Mouse (Mus musculus) midbrain, embryonic 15.5 days (tissue): ENCODE measurements at regions not wholly inside any gene's neighbourhood (a gene's known extent, or its start where the extent isn't known, plus 50 kb on each side); places are given as distances from the start of the nearest gene placed in this dataset.

Experiments used
- ATAC-seq: fragments of 200-750 bp; cut with Nextera tagmentation; replicated peaks from 2 replicates; pipeline ENCODE4 v1.8.0; 2017; ENCODE audit warnings: moderate TSS enrichment
- H3K27ac ChIP-seq: fragments of 300-500 bp; sonication (generic); 2 replicates; pipeline ENCODE4 v1.5.1; 2015; ENCODE audit warnings: mild to moderate bottlenecking, inconsistent platforms
- H3K27me3 ChIP-seq: fragments of 300-500 bp; sonication (generic); replicated peaks from 2 replicates; pipeline ENCODE4 v1.6.1; 2015; ENCODE audit warnings: inconsistent platforms
- H3K36me3 ChIP-seq: fragments of 300-500 bp; sonication (generic); replicated peaks from 2 replicates; pipeline ENCODE4 v1.6.1; 2015; ENCODE audit warnings: inconsistent platforms
- H3K4me1 ChIP-seq: fragments of 300-500 bp; sonication (generic); 2 replicates; pipeline ENCODE4 v1.6.1; 2015; ENCODE audit warnings: inconsistent platforms
- H3K4me2 ChIP-seq: fragments of 300-500 bp; sonication (generic); 2 replicates; pipeline ENCODE4 v1.6.1; 2015; ENCODE audit warnings: inconsistent platforms, mild to moderate bottlenecking, moderate library complexity
- H3K4me3 ChIP-seq: fragments of 300-500 bp; sonication (generic); 2 replicates; pipeline ENCODE4 v1.5.1; 2015; ENCODE audit warnings: mild to moderate bottlenecking, inconsistent platforms
- H3K9ac ChIP-seq: fragments of 300-500 bp; sonication (generic); 2 replicates; pipeline ENCODE4 v1.6.1; 2015; ENCODE audit warnings: mild to moderate bottlenecking, inconsistent platforms
- H3K9me3 ChIP-seq: fragments of 300-500 bp; sonication (generic); 2 replicates; pipeline ENCODE4 v1.6.1; 2016; ENCODE audit warnings: inconsistent platforms
- WGBS: fragments of 180-500 bp; shearing (Covaris S2); methylation state at CpG from one replicate; pipeline ENCODE4 v1.1.7; 2015; ENCODE audit warnings: mixed read lengths; 5-methylcytosine and 5-hydroxymethylcytosine counted together

DNA sequence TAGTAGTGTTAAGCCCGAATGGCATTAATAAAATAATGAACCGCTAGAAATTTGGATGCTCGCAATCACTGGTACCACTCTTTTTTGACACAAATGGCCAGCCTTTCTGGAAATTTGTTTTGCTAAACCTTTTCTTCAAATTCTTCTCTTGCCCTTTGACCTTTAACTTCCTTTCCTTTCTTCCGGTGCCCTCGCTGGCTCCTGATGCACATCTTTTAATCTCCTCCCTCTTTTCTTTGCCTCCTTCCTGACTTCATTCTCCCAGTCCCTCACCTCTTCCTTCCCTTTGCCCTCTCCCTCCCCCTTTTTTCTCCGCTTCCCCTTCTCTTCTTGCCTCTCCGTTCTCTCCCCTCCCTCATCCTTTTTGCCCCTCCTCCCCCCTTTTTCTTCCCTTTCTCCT is 118.3 kb upstream of the Zfhx3 start:
- H3K9ac ChIP-seq = no peak overlapping the region
- H3K4me2 ChIP-seq = peak overlapping the region; percentile 45
- H3K27me3 ChIP-seq = no peaks in the 10 kb centered on the region
- H3K4me1 ChIP-seq = peaks cover 35% of the 10 kb centered on the region
- H3K36me3 ChIP-seq = no peaks in the 10 kb centered on the region
- H3K9me3 ChIP-seq = no peaks in the 10 kb centered on the region
- no peak for ATAC-seq
- WGBS = 12% methylated on average over 7 of the region's 7 CpGs
- 0 out of 2 replicates have a peak overlapping the region, but pooled peaks have one; percentile 2 for H3K4me3 ChIP-seq
- H3K27ac ChIP-seq = peak overlapping the region; percentile 57

DNA sequence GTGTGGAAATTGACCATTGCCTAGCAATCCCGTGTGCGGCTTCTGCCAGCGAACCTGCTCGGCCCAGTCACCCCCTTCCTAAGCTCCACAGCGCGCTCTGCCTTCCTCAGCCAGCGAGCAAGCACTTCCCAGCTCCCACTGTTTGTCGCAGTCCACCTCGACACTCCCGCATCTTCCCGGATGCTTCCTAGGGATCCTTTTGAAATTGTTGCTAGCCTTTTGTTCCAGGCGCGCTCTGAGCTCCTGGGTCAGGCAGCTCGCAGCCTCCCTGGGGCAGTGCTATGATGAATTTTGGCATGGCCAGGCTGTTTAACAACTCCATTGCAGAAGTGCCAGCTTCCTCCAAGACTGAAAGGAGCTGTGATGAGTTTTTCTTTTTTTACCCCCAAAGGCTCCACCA is 117.8 kb upstream of the Zfhx3 start:
- H3K9me3 ChIP-seq = no peaks in the 10 kb centered on the region
- under 1% methylated on average over 14 of the region's 14 CpGs for WGBS
- peak overlapping the region; percentile 9 for H3K4me3 ChIP-seq
- no peaks in the 10 kb centered on the region for H3K27me3 ChIP-seq
- H3K4me2 ChIP-seq = peak overlapping the region; percentile 45
- peak overlapping the region; percentile 57 for H3K27ac ChIP-seq
- no peak for ATAC-seq
- no peak overlapping the region for H3K9ac ChIP-seq
- H3K36me3 ChIP-seq = no peaks in the 10 kb centered on the region
- H3K4me1 ChIP-seq = peaks cover 32% of the 10 kb centered on the region

DNA sequence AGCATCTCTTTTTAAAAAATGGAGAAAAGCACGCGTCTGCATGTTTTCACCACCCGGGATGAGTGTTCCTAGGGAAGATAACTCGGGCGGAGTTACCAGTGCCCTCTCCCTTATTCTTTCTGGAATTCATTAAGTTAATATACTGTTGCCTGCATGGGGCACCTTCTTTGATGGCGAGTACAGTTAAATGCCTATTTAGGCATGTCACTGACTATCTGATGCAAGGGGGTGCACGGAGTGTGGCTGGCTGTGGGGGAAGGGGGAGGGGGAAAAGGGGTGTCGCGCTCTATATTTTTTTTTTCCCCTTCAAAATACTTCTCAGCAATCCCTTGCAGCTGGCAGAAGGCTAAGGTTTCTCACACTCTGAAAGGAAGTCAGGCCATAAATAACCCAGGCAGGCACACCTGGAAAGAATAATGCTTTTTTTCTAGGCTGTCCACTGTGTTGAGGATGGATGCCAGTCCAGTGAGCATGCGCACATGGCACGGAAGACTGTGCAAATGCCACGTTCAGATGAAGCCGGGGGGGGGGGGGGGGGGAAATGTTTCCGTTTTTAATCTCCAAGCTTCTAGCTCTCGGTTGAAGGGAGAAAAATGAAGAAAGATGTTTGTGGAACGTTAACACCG is 114.8 kb upstream of the Zfhx3 start:
- 80% methylated on average over 17 of the region's 17 CpGs for WGBS

DNA sequence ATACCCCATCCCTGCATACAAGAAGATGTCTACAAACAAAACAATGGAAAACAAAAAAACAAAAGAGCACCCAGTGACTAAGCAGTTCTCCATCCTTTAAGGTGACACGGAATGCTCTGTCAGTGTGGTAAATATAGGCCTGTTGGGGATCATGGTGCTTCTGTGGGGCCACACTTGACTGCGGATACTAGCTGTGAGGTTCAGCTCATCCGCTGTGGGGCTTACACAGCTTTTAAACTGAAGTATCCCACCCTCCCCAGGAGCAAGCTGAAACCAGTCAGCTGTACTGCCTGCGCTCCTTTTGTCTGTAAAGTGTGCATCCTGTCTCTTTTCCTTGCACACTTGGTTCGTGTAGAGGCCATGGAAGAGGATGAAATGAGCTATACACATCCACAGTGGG is 113.9 kb upstream of the Zfhx3 start:
- H3K9ac ChIP-seq = no peak overlapping the region
- no peak overlapping the region for H3K4me3 ChIP-seq
- ATAC-seq = no peak
- no peaks in the 10 kb centered on the region for H3K9me3 ChIP-seq
- no peak overlapping the region for H3K4me2 ChIP-seq
- H3K36me3 ChIP-seq = no peaks in the 10 kb centered on the region
- H3K4me1 ChIP-seq = peaks cover 12% of the 10 kb centered on the region
- no peak overlapping the region for H3K27ac ChIP-seq
- WGBS = 92% methylated on average over 5 of the region's 5 CpGs
- no peaks in the 10 kb centered on the region for H3K27me3 ChIP-seq

More for the DNA sequence above, 114.8 kb upstream of the Zfhx3 start:
- no peaks in the 10 kb centered on the region for H3K36me3 ChIP-seq
- H3K9ac ChIP-seq = no peak overlapping the region
- H3K9me3 ChIP-seq = no peaks in the 10 kb centered on the region
- peaks cover 12% of the 10 kb centered on the region for H3K4me1 ChIP-seq
- no peak overlapping the region for H3K27ac ChIP-seq
- H3K4me3 ChIP-seq = no peak overlapping the region
- no peak overlapping the region for H3K4me2 ChIP-seq
- no peaks in the 10 kb centered on the region for H3K27me3 ChIP-seq
- ATAC-seq = no peak

DNA sequence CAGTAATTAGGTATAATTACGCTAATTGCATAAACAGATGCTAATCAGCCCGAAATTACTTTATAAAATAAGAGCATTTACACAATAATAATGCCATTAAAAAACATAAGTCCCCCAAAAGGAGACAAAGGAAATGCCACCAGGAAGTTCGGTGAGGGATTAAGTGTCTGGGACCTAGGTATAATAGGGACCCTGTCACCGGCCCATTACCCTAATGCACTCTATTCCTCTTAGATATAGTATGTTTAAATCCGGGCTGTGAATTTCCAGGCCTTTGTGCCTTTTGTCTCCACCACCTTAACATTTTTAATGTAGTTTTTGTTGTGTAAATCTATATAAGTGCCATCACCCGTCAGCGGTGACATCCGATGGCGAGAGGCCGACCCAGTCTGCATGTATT is 109.0 kb upstream of the Zfhx3 start:
- no peak overlapping the region for H3K9ac ChIP-seq
- H3K4me1 ChIP-seq = 0 out of 2 replicates have a peak, but pooled peaks cover 5% of the 10 kb centered on the region
- no peaks in the 10 kb centered on the region for H3K27me3 ChIP-seq
- no peak overlapping the region for H3K4me2 ChIP-seq
- no peak overlapping the region for H3K4me3 ChIP-seq
- ATAC-seq = no peak
- no peak overlapping the region for H3K27ac ChIP-seq
- no peaks in the 10 kb centered on the region for H3K36me3 ChIP-seq
- WGBS = 40% methylated on average over 10 of the region's 10 CpGs
- H3K9me3 ChIP-seq = no peaks in the 10 kb centered on the region

DNA sequence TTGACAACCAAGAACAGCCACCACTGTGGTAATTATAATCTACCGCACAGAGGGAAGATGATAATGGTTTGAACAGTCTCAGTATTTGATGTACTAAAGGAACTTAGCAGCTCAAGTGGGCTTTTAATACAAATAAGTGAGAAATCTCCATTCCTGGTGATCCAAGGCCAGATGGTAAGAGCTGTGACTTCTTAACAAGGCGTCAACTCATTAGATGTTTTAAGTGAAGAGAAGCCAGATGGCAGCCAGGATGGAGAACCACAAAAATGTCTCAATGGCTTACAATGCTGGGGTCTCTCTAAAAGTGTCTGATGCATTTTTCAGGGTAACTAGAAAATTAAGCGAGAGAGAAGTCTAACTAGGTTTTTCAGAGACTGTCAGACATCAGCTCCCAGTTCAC is 96.3 kb upstream of the Zfhx3 start:
- Histone ChIP-seq H3K9me3 (no peaks in the 10 kb centered on the region), H3K4me2 (no peak overlapping the region), H3K36me3 (no peaks in the 10 kb centered on the region), H3K27ac (no peak overlapping the region), H3K4me3 (no peak overlapping the region), H3K27me3 (no peaks in the 10 kb centered on the region), H3K9ac (no peak overlapping the region), H3K4me1 (no peaks in the 10 kb centered on the region)
- ATAC-seq = no peak
- 90% methylated on average over 3 of the region's 3 CpGs for WGBS

DNA sequence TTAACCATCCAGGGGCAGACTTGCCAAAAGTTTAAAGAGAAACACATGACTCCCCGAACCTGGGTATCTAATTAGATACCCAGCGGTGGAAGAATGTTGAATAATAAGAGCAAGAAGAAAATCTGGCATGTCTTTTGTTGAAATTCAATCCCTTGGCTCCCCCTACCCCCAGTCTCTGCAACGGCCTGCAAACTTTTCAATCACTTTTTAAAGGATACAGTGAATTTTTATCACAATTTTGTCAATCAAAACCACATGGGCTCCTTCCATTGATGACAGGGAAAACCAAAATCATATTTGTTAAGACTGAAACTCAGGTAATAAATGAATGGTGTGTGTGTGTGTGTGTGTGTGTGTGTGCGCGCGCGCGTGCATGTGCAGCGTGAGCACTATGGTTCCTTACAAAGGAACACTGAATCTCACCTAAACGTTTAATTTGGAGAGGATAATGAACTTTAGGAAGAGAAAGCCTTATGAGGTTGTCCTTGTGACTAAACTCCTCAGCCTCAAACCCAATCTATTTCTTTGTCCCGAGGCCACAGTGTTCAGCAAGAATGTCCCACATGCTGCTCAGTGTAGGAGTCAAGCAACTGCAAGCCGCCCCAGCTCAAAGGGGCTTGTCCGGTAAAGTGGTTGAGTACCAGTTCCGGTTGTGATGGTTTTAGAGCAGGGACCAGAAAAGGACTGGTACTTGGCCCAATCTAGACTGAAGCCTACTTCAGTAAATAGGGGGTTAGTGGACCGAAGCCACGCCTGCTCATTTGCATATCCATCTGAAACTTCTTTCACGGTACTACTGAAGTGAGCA is 91.0 kb upstream of the Zfhx3 start:
- no peaks in the 10 kb centered on the region for H3K9me3 ChIP-seq
- 79% methylated on average over 17 of the region's 17 CpGs for WGBS
- no peak overlapping the region for H3K9ac ChIP-seq
- H3K27ac ChIP-seq = no peak overlapping the region
- ATAC-seq = no peak
- H3K36me3 ChIP-seq = no peaks in the 10 kb centered on the region
- no peak overlapping the region for H3K4me2 ChIP-seq
- H3K27me3 ChIP-seq = peaks cover 2% of the 10 kb centered on the region; the same call in 1 of the 2 replicates
- no peak overlapping the region for H3K4me3 ChIP-seq
- no peaks in the 10 kb centered on the region for H3K4me1 ChIP-seq

DNA sequence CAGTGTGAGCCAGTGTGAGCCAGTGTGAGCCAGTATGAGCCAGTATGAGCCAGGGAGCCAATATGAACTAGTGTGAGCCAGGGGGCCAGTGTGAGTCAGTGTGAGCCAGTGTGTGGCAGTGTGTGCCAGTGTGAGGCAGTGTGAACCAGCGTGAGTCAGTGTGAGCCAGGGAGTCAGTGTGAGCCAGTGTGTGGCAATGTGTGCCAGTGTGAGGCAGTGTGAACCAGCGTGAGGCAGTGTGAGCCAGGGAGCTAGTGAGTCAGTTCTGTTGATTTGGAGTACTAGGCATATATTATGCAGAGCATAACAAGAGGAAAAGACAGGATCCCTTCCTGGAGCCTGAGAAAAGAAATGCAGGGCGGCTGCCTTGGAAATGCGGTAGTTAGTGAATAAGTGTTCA is 82.7 kb upstream of the Zfhx3 start:
- 65% methylated on average over 4 of the region's 4 CpGs for WGBS
- Histone ChIP-seq H3K4me1 (0 out of 2 replicates have a peak, but pooled peaks cover 3% of the 10 kb centered on the region), H3K36me3 (no peaks in the 10 kb centered on the region), H3K27me3 (no peaks in the 10 kb centered on the region), H3K9ac (no peak overlapping the region), H3K4me3 (no peak overlapping the region), H3K27ac (peak overlapping the region; percentile 56), H3K4me2 (no peak overlapping the region), H3K9me3 (no peaks in the 10 kb centered on the region)
- 0 out of 2 replicates have a peak, but pooled peaks have one; percentile 37 for ATAC-seq

DNA sequence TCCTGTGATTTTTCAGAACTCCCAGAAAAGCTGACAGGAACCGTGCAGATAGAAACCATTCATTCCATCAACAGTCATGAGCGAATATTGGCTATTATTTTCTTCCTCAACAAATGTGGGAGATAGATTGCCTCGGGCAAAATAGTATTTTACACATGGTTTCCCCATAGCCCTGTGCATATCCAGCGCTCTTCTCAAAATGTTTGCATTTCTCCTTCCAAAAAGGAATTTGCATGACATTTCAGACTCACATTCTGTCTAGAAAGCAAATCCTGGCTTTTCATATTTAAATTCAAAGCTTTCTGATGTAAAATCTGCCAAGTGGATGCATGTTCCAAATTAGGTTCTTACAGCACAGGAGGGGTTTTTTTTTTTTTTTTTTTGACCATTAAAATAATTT is 82.2 kb upstream of the Zfhx3 start:
- no peak overlapping the region for H3K4me2 ChIP-seq
- 0 out of 2 replicates have a peak, but pooled peaks cover 3% of the 10 kb centered on the region for H3K4me1 ChIP-seq
- H3K9me3 ChIP-seq = no peaks in the 10 kb centered on the region
- no peak overlapping the region for H3K4me3 ChIP-seq
- 39% methylated on average over 4 of the region's 4 CpGs for WGBS
- peak overlapping the region; percentile 56 for H3K27ac ChIP-seq
- H3K27me3 ChIP-seq = no peaks in the 10 kb centered on the region
- ATAC-seq = no peak
- no peaks in the 10 kb centered on the region for H3K36me3 ChIP-seq
- H3K9ac ChIP-seq = no peak overlapping the region

DNA sequence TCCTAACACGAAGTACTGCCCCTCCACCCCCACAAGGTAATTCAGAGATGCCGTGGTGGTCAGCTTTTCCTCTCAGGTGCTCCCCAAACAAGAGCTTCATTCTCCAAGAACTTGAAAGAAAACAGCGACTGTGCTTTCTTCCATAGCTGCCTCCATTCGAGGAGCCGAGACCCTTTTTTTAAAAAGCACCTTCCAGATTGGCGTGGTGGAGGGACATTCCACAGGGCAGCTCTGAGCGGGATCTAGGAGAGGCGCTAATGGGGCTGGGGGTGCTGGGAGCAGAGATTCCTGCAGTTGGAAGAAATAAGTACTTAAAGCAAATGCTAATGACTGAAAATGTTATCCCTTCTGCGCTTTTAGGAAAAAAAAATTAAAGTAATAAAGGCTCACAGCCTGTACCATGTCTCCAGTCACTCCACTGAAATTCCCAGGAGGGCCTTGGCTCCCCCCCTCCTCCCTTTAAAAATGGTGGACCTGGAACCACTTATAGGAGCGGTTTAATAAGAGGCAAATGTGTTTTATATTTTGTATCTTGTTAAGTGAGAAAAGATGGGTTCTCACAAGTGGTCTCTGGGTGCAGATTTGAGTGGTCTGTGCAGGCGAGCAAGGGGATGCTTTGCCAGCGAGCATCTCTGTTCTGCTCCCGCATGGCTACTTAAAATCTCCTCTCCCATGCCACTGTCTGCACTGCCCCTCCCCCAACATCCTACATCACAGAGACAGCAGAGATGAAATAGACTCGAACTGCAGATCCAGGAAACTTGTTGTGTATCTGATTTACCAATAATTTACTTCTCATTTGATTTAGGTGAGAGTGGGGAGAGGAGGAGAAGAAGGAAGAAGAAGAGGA is 77.4 kb upstream of the Zfhx3 start:
- Histone ChIP-seq H3K27me3 (no peaks in the 10 kb centered on the region), H3K36me3 (no peaks in the 10 kb centered on the region), H3K4me3 (no peak overlapping the region), H3K9ac (no peak overlapping the region), H3K4me1 (0 out of 2 replicates have a peak, but pooled peaks cover 3% of the 10 kb centered on the region), H3K9me3 (no peaks in the 10 kb centered on the region), H3K4me2 (no peak overlapping the region), H3K27ac (no peak overlapping the region)
- WGBS = 66% methylated on average over 14 of the region's 14 CpGs
- ATAC-seq = no peak

DNA sequence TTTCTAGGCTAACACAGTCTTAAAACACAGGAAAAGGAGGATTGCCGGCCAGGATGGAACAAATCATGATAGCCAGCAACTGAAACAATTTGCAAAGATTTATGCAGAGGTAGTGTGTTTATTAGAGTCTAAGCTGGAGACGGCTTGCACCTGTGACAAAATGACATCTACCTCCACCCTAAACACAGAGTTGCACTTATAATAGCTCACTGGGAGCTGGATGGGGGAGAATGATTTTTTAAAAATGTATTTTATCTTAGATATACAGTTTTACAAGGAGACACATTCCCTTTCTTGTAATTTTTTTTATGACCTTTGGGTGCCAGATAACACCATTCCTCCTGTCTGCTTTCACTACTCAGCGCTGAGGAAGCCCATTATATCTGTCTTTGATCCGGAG is 76.7 kb upstream of the Zfhx3 start:
- Histone ChIP-seq H3K27me3 (no peaks in the 10 kb centered on the region), H3K4me2 (no peak overlapping the region), H3K4me3 (no peak overlapping the region), H3K27ac (no peak overlapping the region), H3K36me3 (no peaks in the 10 kb centered on the region), H3K4me1 (0 out of 2 replicates have a peak, but pooled peaks cover under 1% of the 10 kb centered on the region), H3K9me3 (no peaks in the 10 kb centered on the region), H3K9ac (no peak overlapping the region)
- WGBS = 79% methylated on average over 4 of the region's 4 CpGs
- no peak for ATAC-seq

DNA sequence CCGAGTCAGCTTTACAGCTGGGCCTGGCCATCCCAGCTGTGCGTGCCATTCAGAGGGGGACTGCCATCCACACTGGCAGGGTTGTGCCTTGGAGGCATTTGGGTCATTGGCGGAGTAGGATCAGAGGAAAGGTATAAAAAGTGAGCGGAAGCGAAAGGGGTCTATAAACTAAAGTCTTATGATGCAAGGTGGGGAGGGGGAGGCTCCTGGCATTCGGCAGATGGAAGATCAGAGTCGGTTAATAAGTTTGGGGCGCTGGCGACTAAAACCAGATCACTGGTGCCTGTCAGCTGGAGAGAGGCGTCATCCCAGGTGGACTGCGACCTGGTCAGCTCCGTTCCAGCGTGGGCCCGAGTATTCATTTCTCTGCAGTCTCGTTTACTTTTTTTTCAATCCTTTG is 70.7 kb upstream of the Zfhx3 start:
- Histone ChIP-seq H3K4me2 (peak overlapping the region; percentile 46), H3K9ac (peak overlapping the region; percentile 14; the same call in 1 of the 2 replicates), H3K9me3 (no peaks in the 10 kb centered on the region), H3K27ac (peak overlapping the region; percentile 50; the same call in 1 of the 2 replicates), H3K4me3 (peak overlapping the region; percentile 12; the same call in 1 of the 2 replicates), H3K36me3 (no peaks in the 10 kb centered on the region), H3K27me3 (no peaks in the 10 kb centered on the region), H3K4me1 (peaks cover 11% of the 10 kb centered on the region)
- 34% methylated on average over 15 of the region's 15 CpGs for WGBS
- no peak for ATAC-seq
